Mouse (Mus musculus) megakaryocyte-erythroid progenitor cell, adult 5-6 weeks (primary cell): ENCODE data around the gene Porcn. TPM values are rescaled to one million over a fixed set of nuclear protein-coding genes. Genes with fewer than 3 reads are reported as not detected.

ENCODE experiments used
- ATAC-seq: replicated peaks from 2 replicates; pipeline ENCODE4 v1.8.0; 2016; ENCODE audit warnings: mild to moderate bottlenecking, inconsistent platforms; ENCODE audit not compliant: severe bottlenecking, poor library complexity, low FRiP score, low TSS enrichment
- total RNA-seq, 2 experiments: library from RNA; stranded (forward) in 1 of 2; stranded (reverse) in 1 of 2; fragments of 200-1000, 215-1000 nt in 1 of 2; fragments of >200 nt in 1 of 2; fragmentation: Nextera tagmentation in 1 of 2; gene quantifications; 2 replicates each; pipeline ENCODE4 v1.2.3; 2014 to 2017

The Porcn gene
- total RNA-seq, 2 experiments from 2014 or later: 1.5 TPM; not detected in 1

GRCm38 (mm10) chrX:8145153-8145991 lies 61.0 kb downstream of the Porcn start, which contains the start of gene Rbm3:
Rbm3 (minus strand) TSS chrX:8145880.
- peak; percentile 80 for ATAC-seq

Other genes with a start within 250 kb of the Porcn start
- 187 and 213 TPM in 2 replicates for gene Gata1, start 228.5 kb downstream of the Porcn start, total RNA-seq (2014; fragmentation: Nextera tagmentation)
- gene Gata1, start 228.5 kb downstream of the Porcn start, total RNA-seq (2017): 134 and 145 TPM in 2 replicates
- gene Glod5, start 188.0 kb downstream of the Porcn start, total RNA-seq (2014; fragmentation: Nextera tagmentation): not detected in 2 replicates
- gene Glod5, start 188.0 kb downstream of the Porcn start, total RNA-seq (2017): not detected in 2 replicates
- 79.0 and 89.2 TPM in 2 replicates for gene Suv39h1, start 131.8 kb downstream of the Porcn start, total RNA-seq (2014; fragmentation: Nextera tagmentation)
- 68.2 and 84.3 TPM in 2 replicates for gene Suv39h1, start 131.8 kb downstream of the Porcn start, total RNA-seq (2017)
- 39.5 and 46.0 TPM in 2 replicates for gene Was, start 116.0 kb downstream of the Porcn start, total RNA-seq (2014; fragmentation: Nextera tagmentation)
- gene Was, start 116.0 kb downstream of the Porcn start, total RNA-seq (2017): 56.1 and 61.3 TPM in 2 replicates
- gene Wdr13, start 73.6 kb downstream of the Porcn start, total RNA-seq (2014; fragmentation: Nextera tagmentation): 23.0 TPM in 2 replicates
- 14.9 and 26.6 TPM in 2 replicates for gene Wdr13, start 73.6 kb downstream of the Porcn start, total RNA-seq (2017)
- gene Rbm3, start 60.6 kb downstream of the Porcn start, total RNA-seq (2014; fragmentation: Nextera tagmentation): 798 and 978 TPM in 2 replicates
- 1,469 and 1,492 TPM in 2 replicates for gene Rbm3, start 60.6 kb downstream of the Porcn start, total RNA-seq (2017)
- gene Tbc1d25, start 30.3 kb downstream of the Porcn start, total RNA-seq (2014; fragmentation: Nextera tagmentation): 8.4 and 13.1 TPM in 2 replicates
- 4.8 and 6.9 TPM in 2 replicates for gene Tbc1d25, start 30.3 kb downstream of the Porcn start, total RNA-seq (2017)
- 31.3 and 44.2 TPM in 2 replicates for gene Ebp, start 13.0 kb downstream of the Porcn start, total RNA-seq (2014; fragmentation: Nextera tagmentation)
- 46.6 and 58.9 TPM in 2 replicates for gene Ebp, start 13.0 kb downstream of the Porcn start, total RNA-seq (2017)
- gene Ftsj1, start 45.9 kb upstream of the Porcn start, total RNA-seq (2014; fragmentation: Nextera tagmentation): 51.2 and 86.0 TPM in 2 replicates
- gene Ftsj1, start 45.9 kb upstream of the Porcn start, total RNA-seq (2017): 31.5 and 49.2 TPM in 2 replicates
- gene Slc38a5, start 64.6 kb upstream of the Porcn start, total RNA-seq (2014; fragmentation: Nextera tagmentation): 97.9 and 114 TPM in 2 replicates
- gene Slc38a5, start 64.6 kb upstream of the Porcn start, total RNA-seq (2017): 50.5 and 88.6 TPM in 2 replicates
- not detected in 2 replicates for gene Ssxb10, start 120.9 kb upstream of the Porcn start, total RNA-seq (2014; fragmentation: Nextera tagmentation)
- gene Ssxb10, start 120.9 kb upstream of the Porcn start, total RNA-seq (2017): not detected in 2 replicates
- gene Ssxb9, start 160.5 kb upstream of the Porcn start, total RNA-seq (2014; fragmentation: Nextera tagmentation): not detected in 2 replicates
- gene Ssxb9, start 160.5 kb upstream of the Porcn start, total RNA-seq (2017): not detected in 2 replicates
- not detected in 2 replicates for gene Ssxb1, start 206.8 kb upstream of the Porcn start, total RNA-seq (2014; fragmentation: Nextera tagmentation)
- gene Ssxb1, start 206.8 kb upstream of the Porcn start, total RNA-seq (2017): not detected in 2 replicates